Comparison of ENCODE assay signal across 10 mouse cellular contexts in the genomic region with DNA sequence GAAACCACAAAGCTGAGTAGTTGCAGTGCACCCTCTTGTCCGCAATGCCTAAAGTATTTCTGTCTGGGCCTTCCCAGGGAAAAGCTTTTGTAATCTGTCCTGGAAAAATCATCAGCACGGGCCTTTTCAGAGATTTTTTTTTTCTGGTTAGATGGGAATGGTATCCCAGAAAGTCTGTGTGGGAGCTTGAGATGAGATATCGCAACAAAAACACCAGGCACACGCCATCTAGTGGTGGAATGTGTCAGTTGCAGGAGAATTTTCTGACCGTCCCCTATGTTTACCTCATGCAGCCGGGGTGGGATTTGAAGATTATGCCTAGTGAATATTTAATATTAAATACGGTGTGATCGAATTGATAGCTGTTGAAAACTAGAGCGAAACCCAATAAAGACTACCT. TPM values are rescaled to one million over a fixed set of nuclear protein-coding genes. Genes with fewer than 3 reads are reported as not detected.
A peak's percentile ranks its signal among the peaks of the same experiment; 100 is the strongest.
DNase-seq lines count a peak whose midpoint lies in the region; ATAC-seq and TF ChIP-seq lines count a peak whose summit lies in the region.
"Had no signal": no experiment of that assay in that cellular context is flagged by ENCODE, and none has a peak within 500 bp of the region (broad histone marks: within the 10 kb centered on the region; RNA-seq: fewer than 3 reads in every experiment).

No protein-coding gene starts in this region.

- H3K9ac ChIP-seq in kidney, embryonic 16.5 days (replicated peaks; ENCODE audit: low read length) = no peak overlapping the region
- H3K9ac ChIP-seq in ES-E14 (ENCODE audit: insufficient read depth, low read depth, low read length, poor library complexity, severe bottlenecking) = no peak overlapping the region
- H3K9ac ChIP-seq: liver, embryonic 15.5 days had no signal

- no peak overlapping the region for H3K4me2 ChIP-seq in kidney, embryonic 16.5 days (replicated peaks; ENCODE audit: low read depth, low read length)
- H3K4me2 ChIP-seq: liver, embryonic 15.5 days had no signal

- TF ChIP-seq CTCF in kidney, adult 2 months (conservative IDR thresholded peaks at IDR 0.05; ENCODE audit: insufficient read depth, insufficient read length, low read depth, low read length) = peak; percentile 57
- peak; percentile 35 for TF ChIP-seq CTCF in C2C12 (IDR thresholded peaks at IDR 0.05; ENCODE audit: control insufficient read depth, insufficient read depth, insufficient read length)

- no peaks in the 10 kb centered on the region for H3K4me1 ChIP-seq in kidney, adult 2 months (ENCODE audit: control insufficient read depth, insufficient read depth, low read length)
- H3K4me1 ChIP-seq in kidney, embryonic 16.5 days (ENCODE audit: insufficient read depth, low read length) = no peaks in the 10 kb centered on the region
- no peaks in the 10 kb centered on the region for H3K4me1 ChIP-seq in ES-E14 (ENCODE audit: control insufficient read depth in 2 of 2, insufficient read depth in 2 of 2, low read length in 2 of 2, poor library complexity in 1 of 2)
- H3K4me1 ChIP-seq: liver, embryonic 15.5 days had no signal

- intact Hi-C loops in left cerebral cortex, postnatal 25 days (cut with DNase I) = loop anchor here (2.0 to 10.0 kb wide), 2 partner anchors 54 to 180 kb away; no protein-coding TSS in a partner anchor
- intact Hi-C loops in gastrocnemius, postnatal 36 days (cut with DNase I) = no loop called here

- no peak for TF ChIP-seq POLR2A in kidney, adult 2 months (IDR thresholded peaks at IDR 0.05; ENCODE audit: low read depth, low read length)

- in situ Hi-C loops in ES-E14 (cut with MboI; ENCODE audit: low sequenced_read_pairs in 2 of 2, unreplicated experiment in 2 of 2) = no loop called here

- no peak for ATAC-seq in kidney, embryonic 16.5 days (ENCODE audit: low FRiP score, low TSS enrichment)

- no peaks in the 10 kb centered on the region for H3K79me3 ChIP-seq in C2C12 (ENCODE audit: low read depth)

- H3K4me3 ChIP-seq in kidney, adult 2 months (ENCODE audit: insufficient read depth, low read depth, low read length) = no peak overlapping the region
- H3K4me3 ChIP-seq in kidney, embryonic 16.5 days (ENCODE audit: low read length) = no peak overlapping the region
- no peak overlapping the region for H3K4me3 ChIP-seq in C2C12 (ENCODE audit: insufficient read depth, poor library complexity, severe bottlenecking)
- no peak overlapping the region for H3K4me3 ChIP-seq in ES-E14 (ENCODE audit: insufficient read depth in 1 of 2, low read depth in 1 of 2, low read length in 2 of 2, poor library complexity in 1 of 2, severe bottlenecking in 1 of 2)
- H3K4me3 ChIP-seq: liver, embryonic 15.5 days had no signal

- peak; percentile 17 for DNase-seq in kidney, adult 2 months
- DNase-seq in ES-E14 (ENCODE audit: low read depth, low spot score) = peak; percentile 62
- peak; percentile 62 for DNase-seq in embryo, embryonic 11 days
- peak; percentile 43 to 65 for DNase-seq in left cerebral cortex, postnatal 25 days (ENCODE audit: low spot score in 2 of 2)
- DNase-seq in telencephalon, adult 2 months (ENCODE audit: low read depth, low spot score) = peak; percentile 19
- no peak for DNase-seq in gastrocnemius, postnatal 36 days

- no peaks in the 10 kb centered on the region for H3K79me2 ChIP-seq in C2C12 (ENCODE audit: control insufficient read depth, insufficient read depth)

- no peaks in the 10 kb centered on the region for H3K9me3 ChIP-seq in kidney, embryonic 16.5 days (ENCODE audit: low read length)
- no peaks in the 10 kb centered on the region for H3K9me3 ChIP-seq in ES-E14 (ENCODE audit: control insufficient read depth, insufficient read depth, low read depth, low read length)
- H3K9me3 ChIP-seq: liver, embryonic 15.5 days had no signal

- no peaks in the 10 kb centered on the region for H3K27me3 ChIP-seq in kidney, adult 2 months (replicated peaks; ENCODE audit: control insufficient read depth, insufficient read depth, low read length)
- H3K27me3 ChIP-seq in kidney, embryonic 16.5 days (ENCODE audit: insufficient read depth, low read length) = no peaks in the 10 kb centered on the region
- peaks cover 7% of the 10 kb centered on the region for H3K27me3 ChIP-seq in C2C12 (ENCODE audit: control insufficient read depth, insufficient read depth, insufficient read length)
- H3K27me3 ChIP-seq: liver, embryonic 15.5 days had no signal

- 19% methylated on average over 9 of the region's 9 CpGs for WGBS in kidney, adult 2 months
- WGBS in kidney, embryonic 16.5 days = 23% methylated on average over 9 of the region's 9 CpGs

- H3K27ac ChIP-seq in kidney, adult 2 months (ENCODE audit: insufficient read depth, low read depth, low read length) = no peak overlapping the region
- no peak overlapping the region for H3K27ac ChIP-seq in kidney, embryonic 16.5 days (ENCODE audit: low read length)
- no peak overlapping the region for H3K27ac ChIP-seq in ES-E14 (ENCODE audit: insufficient read depth, low read depth, low read length, poor library complexity, severe bottlenecking)
- H3K27ac ChIP-seq: liver, embryonic 15.5 days had no signal

- H3K36me3 ChIP-seq in kidney, adult 2 months (ENCODE audit: control insufficient read depth, insufficient read depth, low read length) = no peaks in the 10 kb centered on the region
- no peaks in the 10 kb centered on the region for H3K36me3 ChIP-seq in kidney, embryonic 16.5 days (ENCODE audit: insufficient read depth, low read length)
- no peaks in the 10 kb centered on the region for H3K36me3 ChIP-seq in C2C12 (ENCODE audit: control insufficient read depth, insufficient read depth)
- no peaks in the 10 kb centered on the region for H3K36me3 ChIP-seq in ES-E14 (ENCODE audit: control insufficient read depth, insufficient read depth, low read length, poor library complexity, severe bottlenecking)
- H3K36me3 ChIP-seq: liver, embryonic 15.5 days had no signal

- no peak overlapping the region for H3ac ChIP-seq in C2C12 (ENCODE audit: control insufficient read depth, insufficient read length, low read depth)

TF ChIP-seq in C2C12, 6 proteins besides CTCF, POLR2A, EP300 and RAD21:
- TF ChIP-seq MYOD1 (IDR thresholded peaks at IDR 0.05; ENCODE audit: control insufficient read depth, insufficient read length, low read depth) (no peak), MYOG (IDR thresholded peaks at IDR 0.05; ENCODE audit: control insufficient read depth, extremely low read depth, insufficient read length) (no peak), MAX (IDR thresholded peaks at IDR 0.05) (no peak)

TF ChIP-seq in ES-E14, 5 proteins besides CTCF, POLR2A, EP300 and RAD21:
- TF ChIP-seq ZC3H11A (IDR thresholded peaks at IDR 0.05; ENCODE audit: borderline replicate concordance, low read depth, low read length) (no peak), ZNF384 (IDR thresholded peaks at IDR 0.05; ENCODE audit: low read depth, low read length) (no peak)

RNA-seq across cellular contexts. Expression of a gene that starts 10.3 kb away (rescaled TPM):
- 0.05 TPM in 1 of 2 replicates, not detected in the other for polyA plus RNA-seq in kidney, adult 2 months (2012; rRNA removed)
- 0.12 and 0.35 TPM in 2 replicates for polyA plus RNA-seq in kidney, embryonic 16.5 days (2015; fragmentation: Nextera tagmentation; extraction: Ambion mirVana)
- polyA plus RNA-seq in C2C12 (2012; fragmentation: generic; extraction: Trizol) = 0.02 TPM
- 0.18 and 0.32 TPM in 2 replicates for total RNA-seq in ES-E14 (2012; rRNA removed)
- total RNA-seq in left cerebral cortex, postnatal 25 days (2021) = under 1 TPM in 1 of 2 experiments, not detected in 1; 0.34 TPM
- not detected for total RNA-seq in gastrocnemius, postnatal 36 days (2021)
- polyA plus RNA-seq: liver, embryonic 15.5 days; stomach, embryonic 14.5 days had no signal

RNA-seq across cellular contexts. Expression of a gene that starts 13.5 kb away (rescaled TPM):
- not detected in 2 replicates for polyA plus RNA-seq in kidney, adult 2 months (2012; rRNA removed)
- not detected in 2 replicates for polyA plus RNA-seq in kidney, embryonic 16.5 days (2015; fragmentation: Nextera tagmentation; extraction: Ambion mirVana)
- not detected for polyA plus RNA-seq in C2C12 (2012; fragmentation: generic; extraction: Trizol)
- 0.13 TPM in 1 of 2 replicates, not detected in the other for total RNA-seq in ES-E14 (2012; rRNA removed)
- total RNA-seq in left cerebral cortex, postnatal 25 days (2021) = not detected
- not detected for total RNA-seq in gastrocnemius, postnatal 36 days (2021)
- polyA plus RNA-seq: liver, embryonic 15.5 days; stomach, embryonic 14.5 days had no signal

RNA-seq across cellular contexts. Expression of a gene that starts 24.8 kb away (rescaled TPM):
- polyA plus RNA-seq in kidney, adult 2 months (2012; rRNA removed) = 2.4 and 3.1 TPM in 2 replicates
- polyA plus RNA-seq in kidney, embryonic 16.5 days (2015; fragmentation: Nextera tagmentation; extraction: Ambion mirVana) = 18.4 and 20.7 TPM in 2 replicates
- polyA plus RNA-seq in C2C12 (2012; fragmentation: generic; extraction: Trizol) = 3.7 TPM
- 0.53 and 2.8 TPM in 2 replicates for total RNA-seq in ES-E14 (2012; rRNA removed)
- total RNA-seq in left cerebral cortex, postnatal 25 days (2021) = 10 to 100 TPM; 10.6 to 11.7 TPM
- 1 to 10 TPM; 3.3 to 3.5 TPM for total RNA-seq in gastrocnemius, postnatal 36 days (2021)

RNA-seq across cellular contexts. Expression of a gene that starts 26.6 kb away (rescaled TPM):
- not detected in 2 replicates for polyA plus RNA-seq in kidney, adult 2 months (2012; rRNA removed)
- polyA plus RNA-seq in kidney, embryonic 16.5 days (2015; fragmentation: Nextera tagmentation; extraction: Ambion mirVana) = not detected in 2 replicates
- not detected for polyA plus RNA-seq in C2C12 (2012; fragmentation: generic; extraction: Trizol)
- not detected in 2 replicates for total RNA-seq in ES-E14 (2012; rRNA removed)
- not detected for total RNA-seq in left cerebral cortex, postnatal 25 days (2021)
- total RNA-seq in gastrocnemius, postnatal 36 days (2021) = not detected
- polyA plus RNA-seq: liver, embryonic 15.5 days; stomach, embryonic 14.5 days had no signal

RNA-seq across cellular contexts. Expression of a gene that starts 41.7 kb away (rescaled TPM):
- 0.03 TPM in 1 of 2 replicates, not detected in the other for polyA plus RNA-seq in kidney, adult 2 months (2012; rRNA removed)
- not detected in 2 replicates for polyA plus RNA-seq in kidney, embryonic 16.5 days (2015; fragmentation: Nextera tagmentation; extraction: Ambion mirVana)
- polyA plus RNA-seq in C2C12 (2012; fragmentation: generic; extraction: Trizol) = not detected
- total RNA-seq in ES-E14 (2012; rRNA removed) = not detected in 2 replicates
- not detected for total RNA-seq in left cerebral cortex, postnatal 25 days (2021)
- total RNA-seq in gastrocnemius, postnatal 36 days (2021) = not detected
- polyA plus RNA-seq: liver, embryonic 15.5 days; stomach, embryonic 14.5 days had no signal

Comparison
In these comparisons a context has a peak if more than half of its experiments do, and no peak if none do; other contexts are left out.
1. DNase-seq: peak in kidney, adult 2 months (single experiment), ES-E14 (single experiment), embryo, embryonic 11 days (single experiment), left cerebral cortex, postnatal 25 days (2 of 2) and telencephalon, adult 2 months (single experiment); none in gastrocnemius, postnatal 36 days (0 of 2).